Mouse (Mus musculus): ENCODE data around the gene Tesk1. TPM values are rescaled to one million over a fixed set of nuclear protein-coding genes. Genes with fewer than 3 reads are reported as not detected.

Gene Tesk1
- polyA plus RNA-seq, 1 experiment = 56.3 TPM

DNA sequence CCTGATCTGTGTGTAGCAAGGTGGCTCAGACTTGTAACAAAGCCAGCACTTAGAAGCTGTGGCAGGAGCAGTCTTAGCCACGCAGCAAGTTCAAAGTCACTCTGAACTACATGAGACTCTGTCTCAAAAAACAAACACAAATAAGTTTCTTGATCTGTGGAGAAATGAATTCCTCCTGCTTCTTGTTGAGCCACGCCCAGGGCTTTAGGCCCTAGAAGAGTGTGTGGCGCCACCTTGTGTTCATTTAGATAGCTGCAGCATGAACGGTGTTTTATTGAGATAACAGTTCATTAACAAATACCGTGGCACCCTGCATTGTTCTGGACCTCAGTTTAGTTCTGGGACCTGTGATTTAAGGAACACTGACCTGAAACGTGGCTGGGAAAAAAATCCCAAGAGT, 21.4 kb upstream of the Tesk1 start:
- DNase-seq = peak; percentile 72 to 78
- H3K27ac ChIP-seq (ENCODE audit: insufficient read depth, low read length) = no peak overlapping the region
- H3K4me3 ChIP-seq (replicated peaks; ENCODE audit: insufficient read depth, low read depth, low read length) = no peak overlapping the region
- no peaks in the 10 kb centered on the region for H3K27me3 ChIP-seq (ENCODE audit: control insufficient read depth, insufficient read depth, low read length)
- WGBS = 3% methylated on average over 6 of the region's 6 CpGs
- TF ChIP-seq POLR2A (IDR thresholded peaks at IDR 0.05; ENCODE audit: borderline replicate concordance, insufficient read depth, low read length) (no peak), CTCF (IDR thresholded peaks at IDR 0.05; ENCODE audit: borderline replicate concordance, insufficient read depth, low read depth, low read length) (peak; percentile 79)
- H3K4me1 ChIP-seq (ENCODE audit: control insufficient read depth, insufficient read depth, low read length) = no peaks in the 10 kb centered on the region

DNA sequence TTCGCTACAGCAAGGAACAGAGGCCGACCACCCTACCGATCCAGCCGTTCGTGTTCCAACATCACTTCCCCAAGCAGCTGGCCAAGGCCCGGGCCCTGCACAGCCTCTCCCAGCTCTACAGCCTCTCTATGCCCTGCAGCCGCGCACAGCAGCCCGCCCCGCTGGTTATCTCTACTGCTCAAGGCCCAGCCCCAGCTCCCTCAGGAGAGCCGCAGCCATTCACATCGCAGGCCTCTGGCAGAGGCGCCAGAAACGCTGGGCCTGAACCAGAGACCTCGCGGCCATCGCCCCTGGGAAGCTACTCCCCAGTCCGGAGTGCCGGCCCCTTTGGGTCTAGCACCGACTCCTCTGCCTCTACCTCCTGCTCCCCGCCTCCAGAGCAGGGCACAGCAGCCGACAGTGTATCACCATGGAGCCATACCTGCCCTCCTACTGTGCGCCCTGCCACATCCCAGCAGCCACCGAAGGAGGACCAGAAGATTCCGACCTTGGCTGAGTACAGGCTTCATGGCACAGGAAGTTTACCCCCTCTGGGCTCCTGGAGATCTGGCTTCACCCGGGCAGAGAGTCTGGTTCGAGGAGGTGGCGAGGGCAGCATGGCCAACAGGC, 20.0 kb upstream of the Tesk1 start:
- 79% methylated on average over 28 of the region's 28 CpGs for WGBS
- Histone ChIP-seq H3K4me3 (replicated peaks; ENCODE audit: insufficient read depth, low read depth, low read length) (no peak overlapping the region), H3K4me1 (ENCODE audit: control insufficient read depth, insufficient read depth, low read length) (no peaks in the 10 kb centered on the region; the same call in 1 of the 2 replicates), H3K27me3 (ENCODE audit: control insufficient read depth, insufficient read depth, low read length) (no peaks in the 10 kb centered on the region), H3K27ac (ENCODE audit: insufficient read depth, low read length) (no peak overlapping the region)
- no peak for DNase-seq
- TF ChIP-seq CTCF (IDR thresholded peaks at IDR 0.05; ENCODE audit: borderline replicate concordance, insufficient read depth, low read depth, low read length) = no peak
- TF ChIP-seq POLR2A (IDR thresholded peaks at IDR 0.05; ENCODE audit: borderline replicate concordance, insufficient read depth, low read length) = no peak

DNA sequence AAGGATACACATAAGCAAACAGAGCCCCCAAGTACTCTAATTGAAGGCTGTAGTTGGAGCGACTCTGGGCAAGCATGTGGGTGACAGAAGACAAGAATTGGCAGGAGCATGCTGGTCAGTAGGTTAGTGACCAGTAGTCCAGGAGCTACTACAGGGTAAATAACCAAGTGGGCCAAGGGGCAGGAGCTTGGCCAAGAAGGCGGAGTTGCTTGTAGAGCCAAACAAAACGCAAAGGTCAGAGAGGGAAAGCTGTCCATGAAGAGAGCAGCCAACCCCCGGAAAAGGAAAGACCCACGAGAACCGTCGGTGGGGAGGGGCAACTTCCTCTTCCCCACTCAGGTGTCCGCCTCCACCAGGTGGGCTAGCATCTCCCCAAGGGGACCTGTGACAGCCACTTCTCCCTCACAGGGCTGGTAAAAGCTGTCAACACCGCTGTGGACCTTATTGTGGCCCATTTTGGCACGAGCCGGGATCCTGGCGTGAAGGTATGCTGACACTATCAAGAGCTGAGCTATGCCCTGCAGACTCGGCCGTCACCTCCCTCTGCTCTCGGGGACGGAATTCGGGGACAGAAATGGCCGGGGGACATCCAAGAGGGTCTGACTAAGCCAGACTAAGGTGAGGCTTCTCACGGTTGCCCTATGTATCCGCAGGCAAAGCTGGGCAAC, 18.3 kb upstream of the Tesk1 start:
- TF ChIP-seq POLR2A (IDR thresholded peaks at IDR 0.05; ENCODE audit: borderline replicate concordance, insufficient read depth, low read length) (no peak), CTCF (IDR thresholded peaks at IDR 0.05; ENCODE audit: borderline replicate concordance, insufficient read depth, low read depth, low read length) (no peak)
- no peaks in the 10 kb centered on the region; the same call in 1 of the 2 replicates for H3K4me1 ChIP-seq (ENCODE audit: control insufficient read depth, insufficient read depth, low read length)
- H3K27me3 ChIP-seq (ENCODE audit: control insufficient read depth, insufficient read depth, low read length) = no peaks in the 10 kb centered on the region
- peak in 1 of 2 experiments; percentile 19 for DNase-seq
- no peak overlapping the region for H3K4me3 ChIP-seq (replicated peaks; ENCODE audit: insufficient read depth, low read depth, low read length)
- no peak overlapping the region for H3K27ac ChIP-seq (ENCODE audit: insufficient read depth, low read length)
- WGBS = 69% methylated on average over 20 of the region's 20 CpGs

DNA sequence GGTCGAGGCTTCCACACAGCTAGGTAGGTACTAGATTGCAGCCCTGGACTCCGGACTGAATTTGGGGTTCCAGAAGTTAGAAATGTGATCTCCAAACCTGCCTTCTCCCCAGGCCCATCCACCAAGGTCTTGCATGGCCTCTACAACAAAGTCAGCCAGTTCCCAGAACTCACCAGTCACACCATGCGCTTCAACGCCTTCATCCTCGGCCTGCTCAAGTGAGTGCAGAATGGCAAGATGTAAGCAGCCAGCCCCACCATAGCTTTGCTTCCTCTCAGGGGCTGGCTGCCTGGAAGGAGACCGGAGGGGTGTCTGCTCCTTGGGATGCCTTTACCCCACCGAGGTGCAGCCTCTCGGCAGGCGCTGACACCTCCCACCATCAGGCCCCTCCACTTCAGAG, 17.7 kb upstream of the Tesk1 start:
- WGBS = 83% methylated on average over 9 of the region's 9 CpGs
- Histone ChIP-seq H3K4me3 (replicated peaks; ENCODE audit: insufficient read depth, low read depth, low read length) (no peak overlapping the region), H3K27me3 (ENCODE audit: control insufficient read depth, insufficient read depth, low read length) (no peaks in the 10 kb centered on the region), H3K27ac (ENCODE audit: insufficient read depth, low read length) (no peak overlapping the region), H3K4me1 (ENCODE audit: control insufficient read depth, insufficient read depth, low read length) (no peaks in the 10 kb centered on the region; the same call in 1 of the 2 replicates)
- peak in 1 of 2 experiments; percentile 18 for DNase-seq
- no peak for TF ChIP-seq POLR2A (IDR thresholded peaks at IDR 0.05; ENCODE audit: borderline replicate concordance, insufficient read depth, low read length)
- TF ChIP-seq CTCF (IDR thresholded peaks at IDR 0.05; ENCODE audit: borderline replicate concordance, insufficient read depth, low read depth, low read length) = no peak

DNA sequence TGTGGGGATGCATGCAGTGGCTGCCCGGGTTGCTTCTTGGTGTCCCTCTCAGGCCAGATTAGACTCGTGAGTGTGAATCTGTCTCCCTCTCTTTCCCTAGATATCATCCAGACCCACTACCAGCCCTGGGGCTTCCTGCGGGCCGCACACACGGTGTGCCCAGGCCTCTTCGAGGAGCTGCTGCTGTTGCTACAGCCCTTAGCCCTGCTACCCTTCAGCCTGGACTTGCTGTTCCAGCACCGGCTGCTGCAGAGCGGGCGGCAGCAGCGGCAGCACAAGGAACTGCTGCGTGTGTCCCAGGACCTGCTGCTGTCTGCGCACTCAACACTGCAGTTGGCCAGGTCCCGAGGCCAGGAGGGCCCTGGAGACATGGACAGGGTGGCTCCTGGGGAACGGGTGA, 16.5 kb upstream of the Tesk1 start:
- DNase-seq = no peak
- 56% methylated on average over 14 of the region's 14 CpGs for WGBS
- Histone ChIP-seq H3K27ac (ENCODE audit: insufficient read depth, low read length) (no peak overlapping the region), H3K4me3 (replicated peaks; ENCODE audit: insufficient read depth, low read depth, low read length) (no peak overlapping the region), H3K4me1 (ENCODE audit: control insufficient read depth, insufficient read depth, low read length) (no peaks in the 10 kb centered on the region; the same call in 1 of the 2 replicates), H3K27me3 (ENCODE audit: control insufficient read depth, insufficient read depth, low read length) (no peaks in the 10 kb centered on the region)
- no peak for TF ChIP-seq CTCF (IDR thresholded peaks at IDR 0.05; ENCODE audit: borderline replicate concordance, insufficient read depth, low read depth, low read length)
- no peak for TF ChIP-seq POLR2A (IDR thresholded peaks at IDR 0.05; ENCODE audit: borderline replicate concordance, insufficient read depth, low read length)

DNA sequence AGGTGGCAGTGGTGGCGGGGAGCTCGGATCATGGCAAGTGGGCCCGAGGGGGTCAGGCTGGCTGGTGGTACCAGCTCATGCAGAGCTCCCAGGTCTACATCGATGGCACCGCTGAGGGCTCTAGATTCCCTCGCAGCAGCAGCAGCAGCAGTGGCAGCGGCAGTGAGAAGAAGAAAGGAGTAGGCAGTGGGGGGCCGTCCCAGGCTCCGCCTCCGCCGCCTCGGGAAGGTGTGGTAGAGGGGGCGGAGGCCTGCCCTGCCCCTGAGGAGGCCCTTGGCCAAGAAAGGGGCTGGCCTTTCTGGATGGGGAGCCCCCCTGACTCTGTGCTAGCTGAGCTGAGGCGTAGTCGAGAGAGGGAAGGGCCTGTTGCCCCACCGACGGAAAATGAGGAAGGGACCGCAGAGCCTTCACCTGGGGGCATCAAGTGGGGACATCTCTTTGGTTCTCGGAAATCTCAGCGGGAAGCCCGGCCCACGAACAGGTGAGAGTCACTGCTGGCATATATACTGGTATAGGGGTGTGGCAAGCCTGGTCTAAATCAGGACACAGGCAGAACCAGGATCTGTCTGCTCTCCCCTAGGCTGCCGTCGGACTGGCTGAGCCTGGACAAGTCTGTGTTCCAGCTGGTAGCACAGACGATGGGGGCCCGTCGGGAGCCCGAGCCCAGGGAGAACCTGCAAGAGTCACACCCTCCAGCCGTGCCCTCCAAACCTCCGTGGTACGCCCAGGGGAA, 15.9 kb upstream of the Tesk1 start:
- H3K4me1 ChIP-seq (ENCODE audit: control insufficient read depth, insufficient read depth, low read length) = no peaks in the 10 kb centered on the region; the same call in 1 of the 2 replicates
- DNase-seq = peak in 1 of 2 experiments; percentile 20
- no peaks in the 10 kb centered on the region for H3K27me3 ChIP-seq (ENCODE audit: control insufficient read depth, insufficient read depth, low read length)
- 46% methylated on average over 31 of the region's 31 CpGs for WGBS
- no peak overlapping the region for H3K27ac ChIP-seq (ENCODE audit: insufficient read depth, low read length)
- H3K4me3 ChIP-seq (replicated peaks; ENCODE audit: insufficient read depth, low read depth, low read length) = no peak overlapping the region
- TF ChIP-seq POLR2A (IDR thresholded peaks at IDR 0.05; ENCODE audit: borderline replicate concordance, insufficient read depth, low read length) (no peak), CTCF (IDR thresholded peaks at IDR 0.05; ENCODE audit: borderline replicate concordance, insufficient read depth, low read depth, low read length) (no peak)

DNA sequence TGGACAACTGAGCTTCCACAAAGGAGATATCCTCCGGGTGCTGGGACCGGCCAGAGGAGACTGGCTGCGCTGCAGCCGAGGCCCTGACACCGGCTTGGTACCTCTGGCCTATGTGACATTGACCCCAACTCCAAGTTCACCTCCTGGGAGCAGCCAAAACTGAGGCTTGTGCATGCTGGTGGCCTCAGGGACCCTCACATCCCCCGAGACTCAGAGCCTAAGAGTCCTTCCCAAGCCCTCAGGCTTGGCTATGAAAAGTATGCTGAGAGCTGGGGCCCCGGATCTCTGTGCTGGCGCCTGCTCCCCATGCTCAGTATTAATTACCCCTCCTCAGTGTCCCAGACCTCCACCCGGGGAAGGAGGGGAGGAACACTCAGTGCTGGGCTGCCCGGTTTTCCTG, 15.3 kb upstream of the Tesk1 start:
- no peak for DNase-seq
- H3K4me3 ChIP-seq (replicated peaks; ENCODE audit: insufficient read depth, low read depth, low read length) = no peak overlapping the region
- no peak for TF ChIP-seq CTCF (IDR thresholded peaks at IDR 0.05; ENCODE audit: borderline replicate concordance, insufficient read depth, low read depth, low read length)
- no peak for TF ChIP-seq POLR2A (IDR thresholded peaks at IDR 0.05; ENCODE audit: borderline replicate concordance, insufficient read depth, low read length)
- no peaks in the 10 kb centered on the region; the same call in 1 of the 2 replicates for H3K4me1 ChIP-seq (ENCODE audit: control insufficient read depth, insufficient read depth, low read length)
- no peak overlapping the region for H3K27ac ChIP-seq (ENCODE audit: insufficient read depth, low read length)
- no peaks in the 10 kb centered on the region for H3K27me3 ChIP-seq (ENCODE audit: control insufficient read depth, insufficient read depth, low read length)
- 60% methylated on average over 10 of the region's 10 CpGs for whole genome bisulfite sequencing
